Mouse (Mus musculus): Measurements from ENCODE around the gene Prex1. TPM values are rescaled to one million over a fixed set of nuclear protein-coding genes. Genes with fewer than 3 reads are reported as not detected.

Gene Prex1
- total RNA-seq, 2 experiments from 2014 or later, result 18.2 to 19.4 TPM

DNA sequence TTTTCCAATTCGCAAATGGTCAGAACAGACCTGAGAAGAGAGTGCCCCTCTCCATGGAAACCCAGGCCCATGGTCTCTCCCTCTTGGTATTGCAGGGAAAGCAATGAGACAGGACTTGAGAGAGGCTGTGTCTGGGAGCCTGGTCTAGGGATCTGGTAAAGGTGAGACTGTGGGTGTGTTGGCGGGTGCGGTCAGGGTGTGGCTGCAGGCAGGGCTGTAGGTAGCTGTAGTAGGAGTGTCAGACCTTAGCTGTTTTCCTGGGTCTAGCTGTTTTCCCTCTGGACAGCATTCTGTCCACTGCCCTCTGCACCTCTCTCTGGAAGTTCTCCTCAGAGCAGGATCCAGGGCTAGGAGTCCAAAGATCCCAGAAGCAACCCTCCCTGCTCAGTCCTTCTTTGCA lies 141.3 kb downstream of the Prex1 start:
- DNase-seq (ENCODE audit: low spot score in 2 of 2), result no peak

DNA sequence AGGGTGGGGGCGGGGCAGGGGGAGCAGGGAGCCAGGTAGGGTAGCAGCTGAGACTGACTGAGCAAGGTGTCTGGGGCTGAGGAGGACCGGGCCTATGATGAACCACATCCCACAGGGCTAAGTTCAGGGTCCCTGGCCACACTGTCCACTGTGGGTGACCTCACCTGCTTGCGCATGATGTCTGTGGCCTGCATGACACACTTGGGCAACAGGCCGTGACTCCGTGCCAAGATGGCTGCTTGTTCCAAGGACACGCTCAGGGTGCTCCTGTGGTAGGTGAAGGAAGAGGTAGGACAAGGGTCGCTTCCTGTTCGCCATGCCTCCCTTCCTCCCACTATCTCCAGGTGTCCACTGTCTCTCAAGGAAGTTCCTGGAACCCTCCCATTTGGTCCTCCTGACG lies 144.4 kb downstream of the Prex1 start:
- no peak for DNase-seq (ENCODE audit: low spot score in 2 of 2)

DNA sequence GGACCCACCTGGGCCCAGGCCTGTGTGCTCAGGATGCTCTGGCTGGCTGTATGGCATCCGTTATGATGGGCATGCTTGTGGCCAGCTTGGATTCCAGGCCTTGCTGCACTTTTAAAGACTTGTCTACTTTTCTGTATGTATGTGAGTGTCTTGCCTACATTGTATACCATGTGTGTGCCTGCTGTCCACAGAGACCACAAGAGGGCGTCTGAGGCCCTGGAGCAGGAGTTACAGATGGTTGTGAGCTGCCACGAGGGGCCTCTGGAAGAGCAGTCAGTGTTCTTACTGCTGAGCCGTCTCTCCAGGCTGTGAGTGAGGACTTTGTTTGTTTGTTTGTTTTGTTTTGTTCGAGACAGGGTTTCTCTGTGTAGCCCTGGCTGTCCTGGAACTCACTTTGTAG lies 148.1 kb downstream of the Prex1 start:
- no peak for DNase-seq (ENCODE audit: low spot score in 2 of 2)

DNA sequence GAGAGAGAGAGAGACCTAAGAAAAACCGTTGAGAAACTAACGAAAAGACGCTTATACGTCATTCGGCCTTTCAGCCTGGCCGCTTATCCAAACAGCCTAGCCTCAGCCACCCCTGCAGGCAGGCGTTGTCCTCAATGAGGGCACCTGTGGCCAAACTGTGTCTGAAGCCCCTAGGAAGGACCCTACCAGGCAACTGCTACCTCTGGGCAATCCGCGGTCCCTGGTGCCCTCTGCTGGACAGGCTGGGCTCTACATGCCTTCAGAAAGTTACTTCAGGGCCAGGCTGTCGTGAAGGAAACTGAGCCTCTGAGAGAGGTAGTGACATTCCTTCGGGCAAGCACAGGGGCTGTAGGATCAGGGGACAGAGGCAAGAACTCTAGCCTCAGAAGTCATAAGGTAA lies 149.2 kb downstream of the Prex1 start:
- peak in 1 of 2 experiments; percentile 58 for DNase-seq (ENCODE audit: low spot score in 2 of 2)

DNA sequence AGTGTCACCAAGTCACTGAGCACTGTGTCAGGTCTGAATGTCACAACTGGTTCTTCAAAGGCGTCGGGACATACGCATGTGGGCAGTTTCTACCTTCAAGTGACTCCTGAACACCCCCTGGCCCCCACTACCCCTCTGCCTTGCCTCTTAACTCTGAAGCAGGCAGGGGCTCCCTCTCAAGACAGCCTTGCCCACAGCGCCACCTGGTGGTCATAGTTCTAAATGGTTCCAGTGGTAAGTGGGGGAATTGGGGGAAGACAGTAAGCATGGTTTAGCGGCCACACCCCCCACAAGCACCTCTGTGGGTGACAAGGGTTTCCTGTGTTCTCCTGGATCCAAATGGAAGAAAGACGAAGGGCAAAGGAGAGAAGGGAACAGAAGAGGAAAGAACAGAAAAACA lies 149.7 kb downstream of the Prex1 start:
- DNase-seq (ENCODE audit: low spot score in 2 of 2), result peak; percentile 90

DNA sequence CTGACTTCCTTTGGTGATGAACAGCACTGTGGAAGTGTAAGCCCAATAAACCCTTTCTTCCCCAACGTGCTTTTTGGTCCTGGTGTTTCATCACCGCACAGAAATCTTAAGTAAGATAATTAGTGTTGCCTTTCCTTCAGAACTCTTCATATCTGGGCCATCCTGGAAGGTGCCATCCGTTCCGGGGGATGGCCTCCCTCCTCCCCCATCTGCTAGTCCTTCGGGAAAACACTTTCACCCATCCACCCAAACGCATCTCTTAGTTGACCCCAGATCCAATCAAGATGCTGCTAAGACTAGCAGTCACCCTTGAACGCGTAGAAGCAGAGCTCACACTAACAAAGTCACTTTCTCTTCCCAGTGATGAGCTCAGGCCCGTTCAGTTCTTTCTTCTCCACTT lies 150.6 kb downstream of the Prex1 start:
- DNase-seq (ENCODE audit: low spot score in 2 of 2), result no peak

DNA sequence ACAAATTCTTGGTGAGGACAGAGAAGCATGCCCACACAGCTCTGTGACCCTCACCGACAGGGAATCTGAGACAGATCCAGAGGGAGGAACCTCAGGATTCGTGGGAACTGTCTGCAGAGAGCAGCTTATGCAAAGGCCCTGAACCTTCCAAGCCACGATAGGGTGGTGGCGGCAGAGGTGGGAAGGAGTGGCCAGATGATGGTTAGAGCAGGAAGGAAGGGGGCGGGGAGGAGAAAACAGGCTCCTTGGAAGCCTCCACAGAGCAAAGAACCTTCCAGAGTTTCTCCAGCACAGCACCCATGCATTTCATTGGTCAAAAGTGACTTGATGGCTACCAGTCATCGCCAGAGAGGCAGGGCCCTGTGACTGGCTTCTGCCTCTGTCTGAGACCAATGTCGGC lies 151.9 kb downstream of the Prex1 start:
- no peak for DNase-seq (ENCODE audit: low spot score in 2 of 2)

DNA sequence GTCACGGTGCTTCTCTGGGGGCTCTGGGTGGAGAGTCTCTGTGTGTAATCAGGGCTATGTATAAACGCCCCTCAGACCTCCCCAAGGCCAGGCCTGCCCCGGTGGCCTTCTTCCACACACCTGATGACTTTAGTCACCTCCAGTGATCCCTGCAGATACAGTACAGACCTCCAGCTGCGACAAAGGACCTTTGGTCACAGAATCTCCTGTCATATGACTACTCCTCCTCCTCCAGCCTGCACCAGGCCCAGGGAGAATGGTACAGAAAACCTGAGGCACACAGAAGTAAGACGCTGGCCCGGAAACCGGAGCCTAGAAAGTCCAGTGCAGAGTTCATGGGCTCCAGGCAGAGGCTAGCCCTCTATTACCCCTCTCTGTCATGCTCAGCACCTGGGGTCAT lies 152.8 kb downstream of the Prex1 start:
- DNase-seq (ENCODE audit: low spot score in 2 of 2), result no peak

DNA sequence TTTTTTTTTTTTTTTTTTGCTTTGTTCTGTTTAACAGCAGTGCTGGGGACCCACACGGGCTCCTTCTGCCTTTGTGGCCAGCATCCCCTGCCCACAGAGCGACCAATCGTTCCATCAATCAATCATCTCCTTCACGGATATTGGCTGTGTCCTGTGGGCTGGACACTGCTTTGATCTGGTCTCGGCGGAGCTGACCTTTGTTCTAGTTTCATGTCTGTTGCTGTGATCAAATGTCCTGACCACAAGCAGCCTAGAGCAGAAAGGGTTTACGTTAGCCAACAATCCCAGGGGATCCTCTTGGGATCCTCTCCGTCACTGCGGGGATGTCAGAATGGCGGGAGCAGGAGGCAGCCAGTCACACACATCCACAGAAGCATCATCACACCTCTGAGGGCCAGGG lies 154.1 kb downstream of the Prex1 start:
- no peak for DNase-seq (ENCODE audit: low spot score in 2 of 2)

DNA sequence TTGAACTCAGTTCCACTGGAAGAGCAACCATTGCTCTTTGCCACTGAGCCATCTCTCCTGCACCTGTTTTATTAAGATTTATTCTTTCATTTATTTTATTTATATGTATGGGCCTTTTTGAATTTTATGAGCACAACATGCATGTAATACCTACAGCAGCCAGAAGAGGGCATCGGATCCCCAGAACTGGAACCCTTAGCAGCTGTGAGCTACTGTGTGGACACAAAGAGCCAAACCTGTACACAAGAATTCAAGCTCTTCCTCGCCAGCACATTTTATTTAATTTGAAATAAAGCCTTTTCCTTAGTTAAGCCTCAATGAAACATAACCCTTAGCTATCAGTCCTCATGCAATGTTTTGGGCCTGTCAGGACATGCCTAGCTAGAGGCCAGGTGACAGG lies 158.1 kb downstream of the Prex1 start:
- DNase-seq (ENCODE audit: low spot score in 2 of 2), result no peak

DNA sequence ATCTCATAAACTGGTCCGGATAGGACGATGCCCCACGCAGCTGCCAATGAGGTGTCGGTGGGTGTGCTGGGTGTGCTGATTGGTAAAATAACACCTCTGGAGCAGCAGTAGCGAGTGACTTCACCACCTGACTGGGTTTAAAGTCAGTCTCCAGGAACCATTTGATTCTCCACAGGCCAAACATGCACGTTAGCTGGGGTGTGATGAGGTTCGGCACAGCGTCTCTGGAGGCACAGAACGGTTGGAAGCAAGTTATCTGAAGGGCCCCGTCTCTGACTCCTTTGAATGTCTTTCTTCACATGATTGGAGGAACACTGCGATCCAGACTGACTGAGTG lies 159.5 kb downstream of the Prex1 start:
- no peak for DNase-seq (ENCODE audit: low spot score in 2 of 2)

DNA sequence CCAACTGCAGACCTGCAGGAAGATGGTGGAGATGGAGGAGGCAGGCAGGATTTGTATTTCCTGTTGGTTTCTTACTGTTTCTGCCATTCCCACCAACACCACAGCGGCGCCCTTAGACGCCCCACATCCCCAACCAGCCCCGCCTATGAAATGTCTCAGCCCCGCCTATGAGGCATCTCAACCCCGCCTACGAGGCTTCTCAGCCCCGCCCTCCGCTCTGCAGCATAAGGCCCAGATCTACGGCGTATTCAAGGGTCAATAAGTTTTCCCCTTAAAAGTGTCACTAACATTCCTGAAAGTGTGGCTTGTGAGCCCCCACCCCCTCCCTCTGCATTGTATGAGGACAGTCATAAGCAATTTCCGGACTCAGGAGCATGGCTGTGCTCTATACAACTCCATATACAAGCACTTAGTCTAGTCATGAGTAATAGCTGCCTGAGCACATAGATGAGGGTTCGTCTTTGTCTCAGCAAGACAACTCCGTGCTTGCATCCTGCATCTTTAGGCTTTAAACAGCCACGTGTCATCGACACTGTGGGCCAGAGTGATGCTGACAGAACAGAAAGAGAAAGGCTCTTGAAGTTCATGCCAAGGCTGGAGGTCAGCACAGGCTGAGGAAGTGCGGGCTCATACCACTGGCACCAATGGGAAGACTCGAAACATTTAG lies 160.0 kb downstream of the Prex1 start:
- no peak for DNase-seq (ENCODE audit: low spot score in 2 of 2)

DNA sequence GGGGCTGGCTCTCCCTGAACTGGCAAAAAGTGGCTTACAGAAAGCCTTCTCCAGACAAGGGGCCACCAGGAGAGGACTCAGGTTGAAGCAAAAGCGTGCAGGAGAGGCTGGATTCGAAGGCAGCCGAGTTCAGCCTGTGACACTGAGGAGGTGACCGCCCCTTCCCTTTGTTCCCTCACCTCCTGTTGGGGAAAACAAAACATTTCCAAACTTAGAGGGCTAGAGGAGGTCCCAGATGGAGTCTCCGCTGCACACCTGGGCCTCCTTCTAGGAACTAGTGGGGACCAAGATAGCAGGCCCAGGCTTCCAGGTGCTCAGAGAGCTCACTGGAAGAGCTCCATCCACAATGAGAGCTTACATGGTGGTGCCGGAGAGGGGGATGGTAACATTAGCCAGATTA lies 161.0 kb downstream of the Prex1 start:
- no peak for DNase-seq (ENCODE audit: low spot score in 2 of 2)

DNA sequence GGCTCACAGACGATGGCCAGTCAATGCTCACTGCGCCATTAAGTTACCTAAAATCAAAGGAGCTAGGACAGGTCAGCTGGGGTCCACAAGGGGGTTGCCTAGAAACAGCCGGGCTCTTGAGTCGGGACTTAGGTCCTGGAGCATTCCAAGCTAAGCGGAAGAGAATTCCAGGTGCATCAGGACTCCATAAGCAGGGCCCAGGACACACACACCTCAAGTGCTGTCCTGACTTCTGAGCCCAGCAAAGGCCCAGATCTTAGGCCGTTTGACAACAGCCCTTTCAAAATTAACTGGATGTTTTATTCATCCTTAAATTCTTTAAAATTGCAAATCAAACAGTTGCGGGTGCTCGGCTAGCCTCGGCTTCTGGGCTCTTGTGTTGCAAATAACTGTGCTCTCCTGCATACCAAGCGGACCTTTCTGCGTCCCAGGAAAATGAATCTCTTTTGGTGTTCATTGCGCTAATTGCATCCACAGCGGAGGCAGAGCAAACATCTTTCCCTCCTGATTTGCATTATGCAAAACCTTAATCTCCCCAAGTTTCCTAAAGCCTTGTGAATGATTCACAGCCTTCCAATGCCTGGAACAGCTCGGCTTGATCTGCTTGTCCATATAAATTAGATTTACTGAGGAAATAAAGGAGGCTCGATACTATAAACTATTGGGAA lies 161.7 kb downstream of the Prex1 start:
- no peak for DNase-seq (ENCODE audit: low spot score in 2 of 2)

DNA sequence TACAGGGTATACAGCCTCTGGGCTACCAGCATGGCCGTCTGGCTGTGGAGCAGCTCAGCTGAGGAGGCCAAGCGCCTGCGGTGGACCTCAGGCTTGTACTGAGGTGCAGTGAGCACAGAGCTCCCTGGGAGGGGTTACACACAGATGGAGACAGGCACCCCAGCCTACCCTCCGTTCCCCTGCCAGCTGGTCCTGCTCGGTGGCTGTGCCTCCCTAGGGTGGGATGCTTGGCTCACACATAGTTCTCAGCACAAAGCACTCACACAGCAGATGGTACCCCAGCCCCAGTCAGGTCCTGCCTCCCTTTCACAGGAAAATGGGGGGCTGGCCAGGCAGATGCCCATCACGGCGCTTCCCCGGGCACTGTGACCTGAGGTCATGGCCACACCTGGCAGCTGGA lies 163.8 kb downstream of the Prex1 start:
- no peak for DNase-seq (ENCODE audit: low spot score in 2 of 2)

DNA sequence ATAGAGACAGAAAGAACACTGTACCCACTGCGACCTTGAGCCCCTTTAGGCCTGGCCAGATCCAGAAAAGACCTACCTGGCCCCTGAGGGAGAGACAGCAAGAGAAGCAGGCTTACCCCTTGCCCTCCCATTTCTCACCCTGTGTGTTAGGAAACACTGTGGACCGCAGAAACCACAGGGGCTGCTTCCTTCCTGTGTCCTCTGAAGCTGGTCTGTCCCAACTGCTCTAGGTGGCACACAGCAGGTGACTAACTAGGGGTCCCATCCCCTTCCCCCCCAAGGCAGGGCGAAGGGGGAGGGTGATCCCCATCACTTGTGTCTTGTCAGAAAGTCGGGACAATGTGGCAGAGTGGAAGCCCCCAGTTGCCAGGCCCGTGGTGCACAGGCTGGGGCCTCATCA lies 164.6 kb downstream of the Prex1 start:
- DNase-seq (ENCODE audit: low spot score in 2 of 2), result no peak

DNA sequence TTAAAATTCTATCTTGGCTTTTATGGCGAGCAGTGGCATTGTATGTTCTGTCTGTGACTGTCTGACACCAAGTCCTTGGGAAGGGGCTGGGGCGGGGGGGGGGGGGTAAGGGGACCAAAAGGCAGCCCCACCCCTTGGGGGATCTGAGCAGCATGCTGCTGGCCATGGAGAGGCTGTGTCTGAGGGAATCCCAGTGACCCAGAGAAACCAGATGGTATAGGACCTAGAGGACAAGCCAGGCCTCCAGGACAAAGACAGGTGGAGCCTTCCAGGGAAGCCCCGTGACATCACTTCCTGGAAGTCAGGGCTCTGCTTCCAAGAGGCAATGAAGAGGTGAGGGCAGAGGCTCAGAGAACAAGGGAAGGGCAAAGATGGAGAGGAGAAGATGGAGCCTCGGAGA lies 168.1 kb downstream of the Prex1 start:
- DNase-seq (ENCODE audit: low spot score in 2 of 2), result no peak

DNA sequence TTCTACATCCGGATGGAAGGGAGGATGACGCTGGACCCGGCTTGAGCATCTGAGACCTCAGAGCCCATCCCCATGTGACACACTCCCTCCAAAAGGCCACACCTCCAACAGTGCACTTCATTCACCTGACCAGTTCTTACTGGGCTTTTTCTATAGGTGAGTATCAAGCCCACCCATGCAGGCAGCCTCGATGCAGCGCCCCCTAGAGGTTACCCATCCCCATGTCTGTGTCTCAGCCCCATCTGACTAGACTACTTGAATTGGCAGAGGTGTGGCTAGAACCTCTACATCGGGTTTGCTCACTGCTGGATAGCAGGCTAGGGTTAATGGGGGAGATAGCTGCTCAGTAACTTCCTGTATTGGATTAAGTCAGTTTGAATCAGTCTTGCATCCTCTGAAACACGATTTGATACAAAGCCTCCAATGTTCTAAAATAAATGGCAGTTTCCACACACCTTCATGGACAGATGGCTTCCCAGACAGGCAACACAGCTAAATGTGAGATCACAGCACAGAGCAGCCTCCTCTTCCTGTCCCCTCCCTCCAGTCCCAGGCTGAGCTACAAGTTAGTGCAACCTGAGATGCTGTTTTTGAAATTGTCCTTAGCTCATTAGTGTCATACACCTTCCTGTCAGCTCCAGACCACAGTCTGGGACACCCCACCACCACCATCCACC lies 168.9 kb downstream of the Prex1 start:
- no peak for DNase-seq (ENCODE audit: low spot score in 2 of 2)

DNA sequence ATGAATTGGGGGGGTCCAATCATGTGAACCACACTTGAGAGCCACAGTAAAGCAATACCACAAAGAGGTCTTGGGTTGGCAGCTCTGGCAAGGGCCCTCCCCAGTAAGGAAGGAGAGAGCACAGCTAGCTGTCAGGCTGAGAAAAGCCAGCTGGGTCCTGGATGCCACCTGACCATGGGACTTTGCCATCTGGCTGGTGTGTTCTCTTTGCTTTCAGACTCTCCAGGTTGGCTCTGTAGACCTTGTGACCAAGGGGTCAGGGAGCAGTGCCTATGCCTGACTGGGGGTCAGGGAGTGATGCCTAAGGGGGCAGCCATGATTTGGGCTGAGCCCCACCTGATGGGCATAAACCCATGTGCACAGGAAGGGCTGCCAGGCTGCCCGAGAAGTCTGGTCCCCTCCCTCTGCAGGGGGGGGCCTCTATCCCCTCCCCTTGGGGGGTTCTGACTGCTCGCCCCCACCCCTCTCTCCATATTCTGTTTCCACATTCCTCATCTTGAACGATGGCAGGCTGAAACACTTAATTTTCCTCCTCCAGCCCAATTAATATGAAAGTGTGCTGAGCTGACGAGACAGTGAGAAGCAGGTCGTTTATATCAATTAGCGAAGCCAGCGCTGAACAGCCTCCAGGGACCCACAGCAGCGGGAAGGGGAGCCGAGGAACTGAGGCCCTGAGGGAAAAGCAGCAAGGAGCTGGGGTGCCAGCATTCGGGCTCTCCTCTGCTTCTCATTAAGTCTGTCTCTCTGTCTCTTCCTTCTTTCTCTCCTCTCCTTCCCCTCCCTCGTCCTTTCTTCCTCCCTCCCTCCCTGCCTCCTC lies 172.3 kb downstream of the Prex1 start:
- no peak for DNase-seq (ENCODE audit: low spot score in 2 of 2)

DNA sequence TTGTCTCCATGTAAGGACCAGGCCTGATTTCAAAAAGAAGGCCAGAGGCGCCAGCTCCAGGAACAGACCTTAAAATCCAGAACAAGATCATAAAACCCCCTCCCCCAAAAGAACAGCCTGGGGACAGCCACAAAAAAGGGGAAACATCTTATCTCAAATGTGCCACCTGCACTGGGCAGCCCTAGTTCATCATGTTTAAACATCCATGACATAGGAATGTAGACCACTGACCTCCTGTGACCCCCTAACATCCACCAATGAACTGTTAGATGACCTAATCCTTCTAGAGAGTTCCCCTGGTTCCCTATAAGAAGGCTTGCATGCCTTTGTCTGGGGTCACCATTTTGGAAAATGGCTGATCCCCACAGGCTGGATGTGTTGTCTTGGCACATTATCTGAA lies 173.4 kb downstream of the Prex1 start:
- DNase-seq (ENCODE audit: low spot score in 2 of 2), result no peak

DNA sequence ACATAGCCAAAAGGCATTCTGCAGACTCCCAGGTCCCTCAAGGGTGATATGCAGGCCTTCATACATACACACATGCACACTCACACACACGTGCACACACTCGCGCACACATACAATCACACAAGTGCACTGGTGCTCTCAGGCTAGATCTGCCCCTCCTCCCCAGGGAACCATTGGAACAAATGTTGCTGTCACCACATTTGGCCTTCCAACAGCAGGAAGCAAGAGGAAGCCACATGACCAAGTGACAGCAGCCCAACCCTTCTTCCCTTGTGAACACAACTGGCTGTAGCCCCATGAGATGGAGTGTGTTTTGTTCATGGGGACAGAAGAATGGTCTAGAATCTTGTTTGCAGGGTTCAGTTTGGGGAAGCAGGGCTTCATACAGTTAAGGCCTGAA lies 176.7 kb downstream of the Prex1 start:
- DNase-seq (ENCODE audit: low spot score in 2 of 2), result no peak

DNA sequence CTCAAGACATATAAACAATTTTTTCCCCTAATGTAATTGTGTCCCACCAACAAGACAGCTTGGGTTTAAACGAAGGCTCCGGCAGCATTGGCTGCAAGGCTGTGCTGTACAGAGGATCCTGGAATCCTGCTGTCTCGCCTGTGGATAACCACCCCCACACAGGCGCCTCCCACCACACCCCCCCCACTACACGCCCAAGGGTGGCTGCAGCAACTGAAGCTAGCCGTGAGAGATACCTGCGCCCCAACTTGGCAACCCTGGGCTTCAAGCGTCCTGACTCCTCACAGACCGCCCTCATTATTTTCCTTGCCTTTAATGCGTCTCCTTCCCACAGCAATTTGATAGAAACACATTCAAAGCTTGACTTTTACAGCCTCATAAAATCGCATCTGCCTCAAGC lies 178.1 kb downstream of the Prex1 start:
- no peak for DNase-seq (ENCODE audit: low spot score in 2 of 2)

Measured in gastrocnemius, postnatal 4 days (tissue).